Mouse (Mus musculus): Measurements from ENCODE around the gene Cdkn2d. TPM values are rescaled to one million over a fixed set of nuclear protein-coding genes. Genes with fewer than 3 reads are reported as not detected.
"Not testable (repeated sequence)": the region's sequence is repeated elsewhere in the genome, so short reads cannot be mapped to it uniquely, and the experiment has no call there.

The Cdkn2d gene
- polyA plus RNA-seq (2012; rRNA removed): 21.0 and 25.1 TPM in 2 replicates

DNA sequence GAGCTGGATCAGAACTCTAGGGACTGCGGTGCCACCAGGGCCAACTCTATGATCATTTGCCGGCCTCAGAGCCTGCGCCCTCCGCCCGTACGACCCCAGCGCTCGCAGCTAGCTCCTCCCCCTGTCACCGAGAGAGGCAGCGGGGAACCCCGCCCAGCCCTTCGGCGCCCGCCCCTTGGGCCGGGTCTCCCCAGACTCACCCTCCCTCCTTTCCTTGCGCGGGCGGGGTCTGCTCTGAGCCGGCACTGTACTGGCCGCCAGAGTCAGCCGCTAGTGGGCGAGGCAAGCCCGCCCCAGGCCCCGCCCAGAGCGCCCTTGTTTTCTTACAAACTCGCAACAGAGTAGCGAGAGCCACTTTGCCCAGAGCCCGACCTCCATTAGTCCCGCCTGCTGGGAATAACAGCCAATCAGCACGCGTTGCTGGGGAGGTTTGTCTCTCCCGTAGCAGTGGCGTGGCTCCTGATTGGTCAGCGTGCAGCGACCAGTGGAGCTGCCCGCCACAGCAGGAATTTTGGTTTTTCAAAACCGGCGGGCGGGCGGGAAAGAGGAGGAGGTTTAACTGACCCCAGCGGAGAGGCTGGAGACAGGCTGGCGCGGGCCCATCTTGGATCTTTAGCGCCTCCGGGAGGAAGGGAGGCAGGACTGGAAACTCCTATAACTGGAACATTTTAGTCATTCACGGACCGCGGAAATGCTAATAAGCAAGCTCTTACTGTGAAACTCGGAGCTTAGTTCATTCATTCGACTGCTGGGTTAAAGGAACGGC lies at the start of gene Cdkn2d:
Gene Cdkn2d, minus strand, starts transcription at position 386 of the 766 bp plus-strand sequence.
- DNase-seq (ENCODE audit: low read depth): peak; percentile 97

DNA sequence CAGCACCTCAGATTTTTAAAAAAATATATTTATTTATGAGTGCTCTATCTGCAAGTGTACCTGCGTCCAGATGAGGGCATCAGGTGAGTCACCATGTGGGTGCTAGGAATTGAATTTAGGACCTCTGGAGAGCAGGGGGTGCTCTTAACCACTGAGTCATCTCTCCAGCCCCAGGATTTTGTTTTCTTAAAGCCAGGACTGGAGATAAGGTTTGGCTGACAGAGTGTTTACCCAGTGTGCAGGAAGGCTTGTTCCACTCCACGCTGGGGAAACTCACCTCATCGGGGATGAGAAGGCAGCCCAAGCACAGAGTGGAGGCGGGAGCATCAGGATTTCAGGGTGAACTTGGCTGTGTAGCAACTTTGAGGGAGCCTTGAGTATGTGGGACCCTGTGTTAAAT lies 49.2 kb upstream of the Cdkn2d start:
- DNase-seq (ENCODE audit: low read depth): no peak

DNA sequence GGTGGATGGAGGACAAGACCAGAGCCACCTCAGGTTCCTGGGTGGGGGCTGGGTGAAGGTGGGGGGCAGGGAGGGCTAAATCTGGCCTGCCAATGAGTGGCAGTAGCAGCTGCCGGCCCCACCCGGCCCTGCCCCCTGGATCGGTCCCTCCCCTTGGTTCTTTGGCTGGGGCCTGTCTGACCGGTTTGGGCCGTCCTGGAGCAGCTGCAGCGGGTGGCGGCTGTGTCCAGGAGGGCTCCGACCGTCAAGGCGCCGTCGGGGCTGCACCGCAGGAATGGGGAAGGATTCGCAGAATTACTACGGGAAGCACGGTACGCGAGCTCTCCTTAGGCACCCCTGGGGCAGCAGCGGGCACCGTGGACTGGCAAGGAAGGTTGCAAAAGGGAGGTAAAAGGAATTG lies 46.4 kb upstream of the Cdkn2d start:
- no peak for DNase-seq (ENCODE audit: low read depth)

DNA sequence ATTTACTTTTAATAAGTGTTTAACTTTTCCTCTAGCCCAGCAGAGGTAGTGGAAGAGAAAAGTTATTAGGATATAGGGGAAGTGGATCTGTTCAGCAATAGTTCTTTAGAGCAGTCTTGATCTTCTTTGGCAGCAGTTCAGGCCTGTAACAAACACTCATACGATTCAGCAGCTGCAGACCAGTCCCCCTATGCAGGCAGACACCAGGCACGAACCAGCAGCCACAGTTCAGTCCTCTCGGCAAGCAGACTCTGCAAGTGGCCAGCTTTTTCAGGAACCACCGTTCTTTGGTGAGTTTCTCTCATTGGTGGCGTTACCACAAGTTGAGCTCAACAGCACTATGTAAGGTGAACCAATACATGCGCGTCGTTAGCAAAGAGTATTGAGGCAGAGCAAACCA lies 45.3 kb upstream of the Cdkn2d start:
- no peak for DNase-seq (ENCODE audit: low read depth)

DNA sequence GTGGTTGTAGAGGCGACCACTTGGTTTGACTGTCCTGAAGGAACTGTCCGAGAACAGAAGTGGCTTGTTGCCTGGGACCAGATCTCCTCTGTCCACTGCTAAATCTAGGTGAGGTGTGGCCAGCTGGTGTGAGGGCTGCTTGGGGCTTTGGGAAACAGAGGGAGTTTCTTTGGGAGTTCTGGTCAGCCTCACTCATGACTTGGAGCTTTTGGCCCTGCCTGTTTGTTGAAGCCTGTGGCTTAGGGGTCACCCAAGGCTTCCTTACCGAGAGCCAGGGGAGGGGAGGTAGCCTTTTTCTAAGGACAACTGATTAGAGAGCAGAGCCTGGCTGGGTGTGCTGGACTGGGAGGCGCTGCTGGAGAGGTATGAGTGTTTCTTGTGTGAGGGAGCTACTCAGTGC lies 44.2 kb upstream of the Cdkn2d start:
- no peak for DNase-seq (ENCODE audit: low read depth)

DNA sequence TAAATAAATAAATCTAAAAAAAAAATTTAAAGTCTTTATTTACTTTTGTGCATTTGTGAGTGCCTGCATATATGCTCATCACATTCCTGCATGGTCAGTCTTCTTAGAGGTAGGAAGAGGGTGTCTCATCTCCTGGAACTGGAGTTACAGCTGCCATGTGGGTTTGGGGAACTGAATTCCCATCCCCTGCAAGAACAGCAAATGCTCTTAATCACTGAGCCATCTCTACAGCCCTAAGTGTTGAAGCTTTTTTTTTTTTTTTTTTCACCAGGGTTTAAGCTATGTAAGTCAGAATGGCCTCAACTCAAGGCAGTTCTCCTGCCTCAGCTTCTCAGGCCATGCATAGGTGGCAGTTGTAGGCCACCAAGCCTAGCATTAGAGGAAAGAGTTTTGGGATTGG lies 43.5 kb upstream of the Cdkn2d start:
- DNase-seq (ENCODE audit: low read depth): no peak

DNA sequence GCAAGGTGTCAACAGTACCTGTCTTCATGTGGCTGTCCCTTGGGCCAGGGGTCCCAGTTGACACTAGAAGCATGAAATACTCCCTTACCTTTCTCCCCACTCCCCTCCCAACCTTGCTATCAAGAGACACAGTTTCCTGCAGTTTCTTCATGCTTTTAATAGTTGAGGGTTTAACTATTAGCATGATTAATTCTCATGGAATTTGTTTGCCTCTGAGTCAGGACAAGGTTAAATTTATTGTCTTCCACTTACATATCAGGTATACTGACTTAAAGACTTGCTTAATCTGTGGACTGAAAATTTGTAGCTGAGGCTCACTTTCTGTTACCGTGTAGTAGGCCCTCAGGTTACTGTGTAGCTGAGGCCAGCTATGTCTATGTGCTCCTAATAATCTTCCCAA lies 42.3 kb upstream of the Cdkn2d start:
- DNase-seq (ENCODE audit: low read depth): no peak

DNA sequence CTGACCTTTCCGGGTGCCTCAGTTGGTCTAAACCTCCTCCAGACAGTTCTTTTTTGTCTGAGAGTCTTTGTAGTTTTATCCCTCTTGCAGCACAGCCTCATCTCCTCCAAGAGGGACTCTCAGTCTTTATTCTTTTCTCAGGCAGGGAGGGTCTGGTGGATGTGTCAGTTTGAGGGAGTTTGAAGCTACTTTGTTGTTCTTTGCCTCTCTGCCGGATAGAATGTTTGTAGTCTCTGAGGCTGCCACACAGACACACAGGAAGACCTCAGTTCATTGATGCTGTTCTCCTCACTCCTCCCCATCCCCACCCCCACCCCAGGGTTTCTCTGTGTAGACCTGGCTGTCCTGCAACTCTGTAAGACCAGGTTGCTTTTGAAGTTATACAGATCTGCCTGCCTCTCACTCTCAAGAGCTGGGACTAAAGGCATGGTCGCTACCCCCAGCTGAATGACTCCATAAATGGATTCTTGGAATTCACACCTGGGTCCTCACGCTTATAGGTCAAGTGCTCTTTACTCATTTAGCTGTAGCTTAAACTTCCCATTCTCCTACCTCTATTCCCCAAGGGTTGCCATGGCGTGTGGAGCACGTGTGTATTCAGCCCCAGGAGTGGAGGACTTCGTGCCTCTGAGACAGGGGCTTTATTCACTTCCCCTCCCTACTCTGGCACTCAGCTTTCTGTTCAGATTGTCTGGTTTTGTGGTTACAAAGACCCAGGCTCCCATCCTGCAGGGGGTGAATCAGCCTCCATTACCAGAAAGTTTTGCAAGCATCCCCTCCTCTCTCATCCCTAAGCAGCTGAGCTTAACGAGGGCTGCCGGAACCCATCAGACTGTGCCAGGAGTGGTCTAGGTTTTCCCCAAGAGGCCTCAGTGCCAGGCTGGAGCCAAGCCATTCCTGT lies 41.2 kb upstream of the Cdkn2d start:
- no peak for DNase-seq (ENCODE audit: low read depth)

DNA sequence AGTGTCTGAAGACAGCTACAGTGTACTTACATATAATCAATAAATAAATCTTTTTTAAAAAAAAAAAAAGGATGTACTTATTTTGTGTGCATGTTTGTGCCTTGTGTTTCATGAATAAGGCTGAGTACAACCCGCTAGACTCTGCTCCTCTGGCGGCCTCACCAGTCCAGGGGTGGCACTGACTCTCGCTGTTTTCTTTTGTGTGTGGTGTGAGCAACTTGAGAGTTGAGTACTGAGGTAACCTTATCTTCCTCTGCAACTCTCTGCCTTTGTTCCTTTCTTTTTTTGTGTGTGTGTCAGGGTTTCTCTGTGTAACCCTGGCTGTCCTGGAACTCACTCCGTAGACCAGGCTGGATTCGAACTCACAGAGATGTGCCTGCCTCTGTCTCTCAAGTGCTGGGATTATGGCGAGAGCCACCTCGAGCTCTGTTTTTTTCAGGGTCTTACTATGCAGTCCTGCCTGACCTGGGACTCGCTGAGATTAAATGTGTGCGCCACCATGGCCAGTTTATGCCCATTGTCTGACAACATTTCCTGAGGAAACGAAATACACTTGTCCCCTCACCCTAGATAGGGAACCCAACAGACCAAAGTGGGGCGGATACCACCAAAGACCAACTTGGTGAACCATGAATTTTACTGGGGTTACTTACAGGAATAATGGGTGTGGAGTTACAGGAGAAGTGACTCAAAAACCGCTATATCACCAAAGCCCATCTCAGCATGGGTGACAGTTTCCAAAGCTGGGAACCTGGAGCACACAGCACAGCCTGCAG lies 40.3 kb upstream of the Cdkn2d start:
- DNase-seq (ENCODE audit: low read depth): no peak

DNA sequence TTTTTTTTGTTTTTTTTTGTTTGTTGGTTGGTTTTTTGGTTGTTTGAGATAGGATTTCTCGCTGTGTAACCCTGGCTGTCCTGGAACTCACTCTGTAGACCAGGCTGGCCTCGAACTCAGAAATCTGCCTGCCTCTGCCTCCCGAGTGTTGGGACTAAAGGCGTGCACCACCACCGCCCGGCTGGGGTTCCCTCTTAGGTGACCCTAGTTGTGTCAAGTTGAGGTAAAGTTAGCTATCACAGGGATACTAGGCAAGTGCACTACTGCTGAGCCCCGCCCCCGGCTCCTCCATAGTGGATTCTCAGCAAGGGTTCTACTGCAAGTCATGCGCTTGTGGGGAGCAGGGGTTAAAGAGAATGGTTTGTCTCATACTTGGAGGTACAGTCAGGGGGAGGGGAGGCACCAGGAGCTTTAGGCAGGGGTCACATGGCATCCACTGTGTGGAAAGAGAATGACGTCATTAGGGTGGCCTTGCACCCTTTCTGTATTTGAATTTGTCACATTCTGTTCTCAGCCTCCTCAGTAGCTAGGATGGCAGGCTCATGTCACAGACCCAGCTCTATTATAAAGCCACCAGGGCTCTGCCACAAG lies 38.6 kb upstream of the Cdkn2d start:
- DNase-seq (ENCODE audit: low read depth): no peak

DNA sequence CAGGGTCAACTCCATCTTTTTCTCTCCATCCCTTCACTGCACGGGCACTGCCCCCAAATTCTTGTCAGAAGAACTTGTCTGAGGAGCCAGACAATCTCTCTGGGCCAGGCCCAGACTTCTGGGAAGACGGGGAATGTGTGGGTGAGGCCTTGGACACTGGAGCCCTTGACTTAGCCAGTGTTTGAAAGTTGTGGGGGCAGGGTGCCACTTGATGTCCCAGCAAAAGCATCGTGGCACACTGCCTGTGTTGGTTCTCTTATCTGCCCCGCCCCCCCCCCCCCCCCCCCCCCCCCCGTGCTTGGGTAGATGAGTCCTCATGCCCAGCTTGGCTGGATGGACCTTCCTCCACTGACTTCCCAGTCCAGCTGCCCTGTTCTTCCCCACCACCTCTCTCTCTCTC lies 37.8 kb upstream of the Cdkn2d start:
- no peak for DNase-seq (ENCODE audit: low read depth)

DNA sequence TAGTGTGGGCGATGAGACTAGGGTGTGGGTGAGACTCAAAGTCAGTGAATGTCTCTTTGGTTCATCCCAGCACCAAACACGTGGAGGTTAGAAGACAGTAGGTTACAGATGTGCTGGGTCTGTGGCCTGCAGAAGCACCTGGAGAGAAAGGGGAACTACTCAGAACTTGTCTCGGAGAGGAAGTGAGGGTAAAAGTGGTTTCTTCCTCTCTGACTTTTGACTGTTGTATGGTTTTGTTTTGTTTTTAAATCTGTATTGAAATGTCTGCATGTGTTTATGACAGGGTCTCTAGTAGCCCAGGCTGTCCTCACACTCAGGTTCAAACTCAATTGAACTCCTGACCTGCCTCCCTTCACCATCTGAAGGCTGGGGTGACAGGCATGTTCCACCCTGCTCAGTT lies 36.8 kb upstream of the Cdkn2d start:
- no peak for DNase-seq (ENCODE audit: low read depth)

DNA sequence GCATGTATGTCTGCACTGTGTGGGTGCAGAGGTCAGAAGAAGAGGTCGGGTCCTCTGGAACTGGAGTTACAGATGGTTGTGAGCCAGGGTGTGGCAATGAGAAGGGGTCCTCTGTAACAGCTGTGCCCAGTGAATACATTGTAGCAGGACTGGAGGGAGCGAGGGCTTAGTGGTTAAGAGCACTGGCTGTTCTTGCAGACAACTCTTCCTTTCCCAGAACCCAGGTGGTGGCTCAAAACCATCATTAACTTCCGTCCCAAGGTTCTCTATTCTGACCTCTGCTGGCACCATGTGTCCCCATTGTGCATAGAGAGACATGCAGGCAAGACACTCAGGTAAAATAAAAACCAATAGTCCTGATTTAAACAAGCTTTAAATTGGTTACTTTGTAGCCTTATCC lies 36.4 kb upstream of the Cdkn2d start:
- no peak for DNase-seq (ENCODE audit: low read depth)

DNA sequence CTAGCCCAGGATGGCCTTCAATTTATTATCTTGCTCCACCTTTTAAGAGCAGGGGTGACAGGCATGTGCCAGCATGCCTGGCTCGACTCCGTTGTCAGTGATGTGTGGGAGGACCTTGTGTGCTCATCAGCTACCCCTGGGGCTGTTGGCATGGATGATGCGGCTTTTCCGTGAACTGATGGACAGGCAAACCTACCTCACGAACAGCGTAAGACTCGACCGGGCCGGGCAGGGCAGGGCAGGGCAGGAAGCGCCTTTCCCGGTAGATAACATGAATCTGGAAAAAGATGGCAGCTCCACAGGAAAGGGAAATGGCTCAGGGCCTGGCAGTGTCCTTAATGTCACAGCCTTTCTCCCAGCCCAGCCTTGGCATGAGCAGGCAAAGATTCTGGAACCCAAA lies 33.1 kb upstream of the Cdkn2d start:
- DNase-seq (ENCODE audit: low read depth): peak; percentile 89

DNA sequence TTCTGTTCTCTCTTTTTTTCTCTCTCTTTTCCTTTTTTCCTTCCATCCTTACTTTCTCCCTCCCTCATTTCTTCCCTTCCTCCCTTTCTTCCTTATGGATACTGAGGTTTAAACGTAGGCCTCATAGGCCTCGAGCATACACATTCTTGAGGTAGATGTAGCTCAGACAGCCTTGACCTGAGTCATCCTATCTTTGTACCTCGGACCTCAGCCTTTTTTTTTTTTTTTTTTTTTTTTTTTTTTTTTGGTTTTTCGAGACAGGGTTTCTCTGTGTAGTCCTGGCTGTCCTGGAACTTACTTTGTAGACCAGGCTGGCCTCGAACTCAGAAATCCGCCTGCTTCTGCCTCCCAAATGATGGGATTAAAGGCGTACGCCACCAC lies 31.7 kb upstream of the Cdkn2d start:
- not testable (repeated sequence) for DNase-seq (ENCODE audit: low read depth)

DNA sequence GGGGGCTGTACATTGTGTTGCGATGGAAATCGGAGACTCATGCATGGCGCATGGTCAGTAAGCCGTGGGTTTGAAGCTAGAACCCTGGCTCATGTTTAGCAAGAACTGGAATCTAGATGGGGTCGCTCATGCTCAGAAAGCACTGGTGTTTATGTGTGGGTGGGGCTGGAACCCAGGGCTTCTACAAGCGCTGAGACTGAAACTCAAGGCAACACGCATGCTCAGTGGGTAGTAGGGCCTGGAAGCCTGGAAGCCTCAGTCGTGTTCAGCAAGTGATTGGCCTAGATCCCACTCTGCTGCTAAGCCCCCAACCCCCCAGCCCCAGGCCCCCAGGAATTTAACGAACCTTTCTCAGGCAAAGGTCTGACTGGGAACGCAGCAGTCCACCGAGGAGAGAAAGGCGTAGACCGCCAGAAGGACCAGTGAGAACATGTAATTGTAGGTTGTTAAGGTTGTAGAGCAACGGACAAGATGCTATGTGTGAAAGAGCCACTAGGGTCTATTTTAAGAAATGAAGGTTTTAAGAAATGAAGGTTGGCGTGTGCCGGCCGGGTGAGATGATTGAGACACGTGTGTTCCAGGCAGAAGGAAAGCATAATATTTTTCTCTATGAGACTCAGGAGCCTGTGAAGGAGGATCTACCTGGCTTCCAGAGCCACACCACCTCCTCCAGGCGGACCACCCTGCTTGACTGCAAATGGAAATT lies 31.2 kb upstream of the Cdkn2d start:
- no peak for DNase-seq (ENCODE audit: low read depth)

DNA sequence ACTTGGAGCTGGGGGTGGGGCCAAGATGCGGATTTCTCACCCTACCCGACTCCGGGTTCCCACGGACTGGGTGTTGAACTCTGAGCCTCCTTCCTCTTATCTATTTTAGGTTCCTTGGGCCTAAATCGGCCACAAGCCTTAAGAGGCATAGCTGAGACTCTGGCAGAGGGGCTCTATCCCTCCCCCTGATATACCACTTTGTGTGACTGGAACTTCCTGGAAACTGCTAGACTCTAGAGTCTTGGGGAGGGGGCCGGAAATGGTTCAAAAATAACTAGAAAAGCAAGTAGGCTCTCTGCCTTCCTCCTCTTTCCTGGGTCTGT lies 30.3 kb upstream of the Cdkn2d start:
- no peak for DNase-seq (ENCODE audit: low read depth)

DNA sequence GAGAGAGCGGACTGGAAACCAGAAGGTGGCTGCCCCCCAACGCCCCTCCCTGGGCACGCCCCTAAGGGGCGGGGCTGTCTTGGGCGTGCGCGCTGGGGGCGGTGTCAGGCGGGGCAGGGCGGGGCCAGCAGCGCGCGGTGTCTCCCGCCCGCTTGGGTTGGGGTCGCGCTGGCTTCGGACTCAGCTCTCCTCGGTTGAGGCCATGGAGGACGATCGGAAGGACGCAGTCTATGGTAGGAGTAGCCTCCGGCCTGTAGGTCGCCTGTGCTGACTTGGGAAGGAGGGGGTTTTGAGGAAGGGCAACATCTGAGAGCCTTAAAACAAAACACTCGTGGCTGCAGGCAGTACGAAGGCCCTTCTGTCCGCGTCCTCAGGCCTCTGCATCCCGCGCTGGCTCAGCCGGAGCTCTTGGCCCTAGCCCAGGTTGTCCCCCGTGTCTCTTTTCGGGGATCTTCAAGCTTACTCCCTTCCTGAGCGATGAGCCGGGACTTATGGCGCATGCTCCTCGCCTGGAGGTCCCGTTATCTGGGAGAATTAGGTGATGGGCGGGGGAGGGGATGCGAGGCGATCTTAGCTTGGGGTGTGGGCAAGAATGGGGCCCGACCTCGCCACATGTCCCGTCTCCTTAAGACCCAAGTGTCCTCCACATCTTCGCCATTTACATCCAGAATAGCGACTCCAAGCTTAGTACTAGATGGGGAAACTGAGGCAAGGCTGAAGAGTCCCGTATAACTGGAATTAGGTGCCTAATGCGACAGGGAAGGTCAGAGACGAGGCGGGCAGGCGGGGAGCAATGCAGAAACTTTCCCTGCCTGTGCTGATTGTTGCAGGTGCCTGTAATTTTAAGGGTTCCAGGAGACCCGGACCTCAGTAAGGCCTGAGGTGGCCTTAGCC lies 29.7 kb upstream of the Cdkn2d start, which contains the start of gene Slc44a2:
Gene Slc44a2, plus strand, starts transcription at position 80 of the 894 bp plus-strand sequence.
- no peak for DNase-seq (ENCODE audit: low read depth)

DNA sequence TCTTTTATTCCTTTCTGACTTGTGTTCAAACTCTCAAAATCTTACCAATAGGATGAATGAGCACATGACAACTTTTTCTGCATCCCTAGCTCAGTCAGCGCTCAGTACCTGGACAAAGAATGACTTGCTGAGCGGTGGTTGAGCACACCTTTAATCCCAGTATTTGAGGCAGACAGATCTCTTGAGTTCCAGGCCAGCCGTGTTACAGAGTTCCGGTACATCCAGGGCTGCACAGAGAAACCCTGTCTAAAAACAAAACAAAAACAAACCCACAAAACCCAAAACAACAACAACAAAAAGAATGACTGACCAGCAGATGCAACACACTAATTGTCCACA lies 29.0 kb upstream of the Cdkn2d start:
- DNase-seq (ENCODE audit: low read depth): no peak

DNA sequence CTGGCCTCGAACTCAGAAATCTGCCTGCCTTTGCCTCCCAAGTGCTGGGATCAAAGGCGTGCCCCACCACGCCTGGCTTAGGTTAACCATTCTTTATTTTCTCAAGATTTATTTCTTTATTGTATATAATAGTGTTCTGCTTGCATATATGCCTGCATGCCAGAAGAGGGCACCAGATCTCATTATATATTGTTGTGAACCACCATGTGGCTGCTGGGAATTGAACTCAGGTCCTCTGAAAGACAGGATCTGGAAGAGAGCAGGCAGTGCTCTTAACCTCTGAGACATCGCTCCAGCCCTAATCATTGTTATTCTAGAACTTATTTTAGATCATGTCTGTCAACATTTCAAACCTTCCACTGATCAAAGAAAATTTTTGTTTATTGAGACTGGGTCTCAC lies 28.3 kb upstream of the Cdkn2d start:
- DNase-seq (ENCODE audit: low read depth): no peak
